Mouse (Mus musculus): ENCODE data around the gene Dapl1.

The Dapl1 gene

GRCm38 (mm10) chr2:59484438-59484837, at the start of gene Dapl1:
TSS of gene Dapl1 (plus strand) at chr2:59484653.
- DNase-seq: no peak

- DNase-seq: no peak
Observed at GRCm38 (mm10) chr2:59434820-59435219, 49.6 kb upstream of the Dapl1 start.

GRCm38 (mm10) chr2:59437684-59438393, 46.6 kb upstream of the Dapl1 start:
- peak in 1 of 2 experiments; percentile 38 for DNase-seq

GRCm38 (mm10) chr2:59438479-59438935, 45.9 kb upstream of the Dapl1 start:
- DNase-seq: peak; percentile 33 to 68

GRCm38 (mm10) chr2:59439824-59440223, 44.6 kb upstream of the Dapl1 start:
- no peak for DNase-seq

- DNase-seq: peak; percentile 30 to 39
Observed at GRCm38 (mm10) chr2:59440481-59440880, 44.0 kb upstream of the Dapl1 start.

- no peak for DNase-seq
Observed at GRCm38 (mm10) chr2:59441681-59442080, 42.8 kb upstream of the Dapl1 start.

GRCm38 (mm10) chr2:59446671-59447070, 37.8 kb upstream of the Dapl1 start:
- DNase-seq: no peak

- DNase-seq: no peak
Observed at GRCm38 (mm10) chr2:59447712-59448111, 36.7 kb upstream of the Dapl1 start.

GRCm38 (mm10) chr2:59448516-59448915, 35.9 kb upstream of the Dapl1 start:
- no peak for DNase-seq

- no peak for DNase-seq
Observed at GRCm38 (mm10) chr2:59448921-59449320, 35.5 kb upstream of the Dapl1 start.

- DNase-seq: no peak
Observed at GRCm38 (mm10) chr2:59451675-59452074, 32.8 kb upstream of the Dapl1 start.

GRCm38 (mm10) chr2:59452102-59452501, 32.4 kb upstream of the Dapl1 start:
- DNase-seq: no peak

GRCm38 (mm10) chr2:59462086-59462485, 22.4 kb upstream of the Dapl1 start:
- no peak for DNase-seq

- DNase-seq: no peak
Observed at GRCm38 (mm10) chr2:59463428-59464182, 20.8 kb upstream of the Dapl1 start.

- no peak for DNase-seq
Observed at GRCm38 (mm10) chr2:59465671-59466070, 18.8 kb upstream of the Dapl1 start.

GRCm38 (mm10) chr2:59466358-59466757, 18.1 kb upstream of the Dapl1 start:
- DNase-seq: no peak

GRCm38 (mm10) chr2:59467085-59467484, 17.4 kb upstream of the Dapl1 start:
- DNase-seq: no peak

- DNase-seq: peak in 1 of 2 experiments; percentile 30
Observed at GRCm38 (mm10) chr2:59467976-59468375, 16.5 kb upstream of the Dapl1 start.

- DNase-seq: no peak
Observed at GRCm38 (mm10) chr2:59469590-59470245, 14.7 kb upstream of the Dapl1 start.

GRCm38 (mm10) chr2:59470326-59471031, 14.0 kb upstream of the Dapl1 start:
- DNase-seq: peak; percentile 29 to 52

- no peak for DNase-seq
Observed at GRCm38 (mm10) chr2:59471051-59471948, 13.2 kb upstream of the Dapl1 start.

Measured in thymus, adult 18-20 months (tissue).